Mouse (Mus musculus) MEL (cell line): ENCODE results near the gene Gm11559.

Experiments
- BHLHE40 ChIP-seq: IDR thresholded peaks from 2 replicates; pipeline ENCODE4 v1.6.1; 2012; ENCODE audit warnings: low read depth, mild to moderate bottlenecking, inconsistent platforms, low read length, improper control_type of control experiment, borderline replicate concordance
- CTCF ChIP-seq, 3 experiments: IDR thresholded peaks in 2 of 3; conservative IDR thresholded peaks in 1 of 3; 2 replicates each; pipeline ENCODE4 v1.5.1; 2011 to 2012; ENCODE audit warnings: low read length in 3 of 3, low read depth in 2 of 3, mild to moderate bottlenecking in 2 of 3, improper control_type of control experiment in 1 of 3, inconsistent platforms in 1 of 3, mixed read lengths in 1 of 3, moderate library complexity in 1 of 3; ENCODE audit not compliant: control insufficient read depth in 1 of 3, insufficient read depth in 1 of 3, poor library complexity in 1 of 3, severe bottlenecking in 1 of 3
- GABPA ChIP-seq: IDR thresholded peaks from 2 replicates; pipeline ENCODE4 v1.6.1; 2012; ENCODE audit warnings: low read depth, mild to moderate bottlenecking, inconsistent platforms, low read length, improper control_type of control experiment, moderate library complexity
- GATA1 ChIP-seq: IDR thresholded peaks from 2 replicates; pipeline ENCODE4 v1.6.1; 2011; ENCODE audit warnings: low read depth, low read length, improper control_type of control experiment
- HCFC1 ChIP-seq: IDR thresholded peaks from 2 replicates; pipeline ENCODE4 v1.6.1; 2012; ENCODE audit warnings: low read depth, mild to moderate bottlenecking, inconsistent platforms, low read length, improper control_type of control experiment, moderate library complexity
- KAT2A ChIP-seq: conservative IDR thresholded peaks from 2 replicates; pipeline ENCODE4 v1.6.1; 2012; ENCODE audit warnings: low read depth, low read length, improper control_type of control experiment, inconsistent platforms
- MAX ChIP-seq: IDR thresholded peaks from 2 replicates; pipeline ENCODE4 v1.6.1; 2011; ENCODE audit warnings: low read length, improper control_type of control experiment
- MEF2A ChIP-seq: IDR thresholded peaks from 2 replicates; pipeline ENCODE4 v1.6.1; 2014; ENCODE audit warnings: low read depth, mild to moderate bottlenecking, inconsistent platforms, low read length, improper control_type of control experiment; ENCODE audit not compliant: poor library complexity, insufficient replicate concordance, severe bottlenecking; ENCODE audit errors: extremely low read depth
- POLR2A ChIP-seq, 2 experiments: IDR thresholded peaks; 2 replicates each; pipeline ENCODE4 v1.6.1; 2011 to 2012; ENCODE audit warnings: low read length in 2 of 2, mild to moderate bottlenecking in 2 of 2, control low read depth in 1 of 2, improper control_type of control experiment in 1 of 2, low read depth in 1 of 2, moderate library complexity in 1 of 2; ENCODE audit not compliant: control insufficient read depth in 1 of 2, insufficient read depth in 1 of 2, poor library complexity in 1 of 2
- TCF12 ChIP-seq: IDR thresholded peaks from 2 replicates; pipeline ENCODE4 v1.6.1; 2014; ENCODE audit warnings: low read depth, mild to moderate bottlenecking, inconsistent platforms, low read length, improper control_type of control experiment, moderate library complexity
- UBTF ChIP-seq: IDR thresholded peaks from 2 replicates; pipeline ENCODE4 v1.6.1; 2012; ENCODE audit warnings: low read depth, mild to moderate bottlenecking, inconsistent platforms, low read length, improper control_type of control experiment, moderate library complexity, borderline replicate concordance; ENCODE audit not compliant: insufficient read depth
- USF1 ChIP-seq: IDR thresholded peaks from 2 replicates; pipeline ENCODE4 v1.6.1; 2014; ENCODE audit warnings: low read depth, mild to moderate bottlenecking, inconsistent platforms, low read length, improper control_type of control experiment, moderate library complexity

- TF ChIP-seq TCF12: no peak
- no peak for TF ChIP-seq KAT2A
- no peak for TF ChIP-seq MEF2A
- no peak for TF ChIP-seq POLR2A (IDR thresholded peaks at IDR 0.05; ENCODE audit: control insufficient read depth in 1 of 2, insufficient read depth in 1 of 2, low read depth in 1 of 2, low read length in 2 of 2, poor library complexity in 1 of 2)
- no peak for TF ChIP-seq GABPA
- no peak for TF ChIP-seq CTCF (IDR thresholded peaks at IDR 0.05 in 2 of 3, conservative IDR thresholded peaks at IDR 0.05 in 1 of 3; ENCODE audit: control insufficient read depth in 1 of 3, insufficient read depth in 1 of 3, low read depth in 2 of 3, low read length in 3 of 3, poor library complexity in 1 of 3, severe bottlenecking in 1 of 3)
- no peak for TF ChIP-seq USF1
- TF ChIP-seq BHLHE40: no peak
- no peak for TF ChIP-seq UBTF
- TF ChIP-seq GATA1: no peak
- no peak for TF ChIP-seq MAX
- no peak for TF ChIP-seq HCFC1
Measured at GRCm38 (mm10) chr11:99837966-99838365, 26.3 kb upstream of the Gm11559 start, which contains the start of gene 2300003K06Rik.
